Mouse (Mus musculus) forebrain, embryonic 16.5 days (tissue): ENCODE measurements around the gene Nipsnap2. TPM values are rescaled to one million over a fixed set of nuclear protein-coding genes. Genes with fewer than 3 reads are reported as not detected.
"Not testable (repeated sequence)": the region's sequence is repeated elsewhere in the genome, so short reads cannot be mapped to it uniquely, and the experiment has no call there.

Experiments used
- ATAC-seq: fragments of 200-750 bp; cut with Nextera tagmentation; 2 replicates; pipeline ENCODE4 v1.8.0; 2017; ENCODE audit warnings: mild to moderate bottlenecking, moderate library complexity
- H3K27ac ChIP-seq: fragments of 300-500 bp; sonication (generic); 2 replicates; pipeline ENCODE4 v1.5.1; 2014; ENCODE audit warnings: low read length, control low read depth
- H3K27me3 ChIP-seq: fragments of 300-500 bp; sonication (generic); replicated peaks from 2 replicates; pipeline ENCODE4 v1.6.1; 2014; ENCODE audit warnings: low read length; ENCODE audit not compliant: control insufficient read depth, insufficient read depth
- H3K36me3 ChIP-seq: fragments of 300-500 bp; sonication (generic); 2 replicates; pipeline ENCODE4 v1.6.1; 2014; ENCODE audit not compliant: control insufficient read depth, insufficient read depth
- H3K4me1 ChIP-seq: fragments of 300-500 bp; sonication (generic); replicated peaks from 2 replicates; pipeline ENCODE4 v1.6.1; 2014; ENCODE audit warnings: low read length; ENCODE audit not compliant: control insufficient read depth, insufficient read depth
- H3K4me2 ChIP-seq: fragments of 300-500 bp; sonication (generic); 2 replicates; pipeline ENCODE4 v1.6.1; 2014; ENCODE audit warnings: mild to moderate bottlenecking, low read length, control low read depth
- H3K4me3 ChIP-seq: fragments of 300-500 bp; sonication (generic); replicated peaks from 2 replicates; pipeline ENCODE4 v1.5.1; 2014; ENCODE audit warnings: mild to moderate bottlenecking, low read length, control low read depth
- H3K9ac ChIP-seq: fragments of 300-500 bp; sonication (generic); replicated peaks from 2 replicates; pipeline ENCODE4 v1.6.1; 2014; ENCODE audit warnings: low read depth, low read length, control low read depth
- H3K9me3 ChIP-seq: fragments of 300-500 bp; sonication (generic); 2 replicates; pipeline ENCODE4 v1.6.1; 2016; ENCODE audit warnings: low read length; ENCODE audit not compliant: control insufficient read depth
- WGBS: fragments of 180-500 bp; shearing (Covaris S2); extraction: QIAGEN DNeasy Blood & Tissue Kit; methylation state at CpG from one replicate; pipeline ENCODE4 v1.1.7; 2014; 5-methylcytosine and 5-hydroxymethylcytosine counted together
- polyA plus RNA-seq: library from polyadenylated mRNA; unstranded; fragments of >200 nt; fragmentation: Nextera tagmentation; extraction: Ambion mirVana; gene quantifications from 2 replicates; pipeline ENCODE4 v1.2.1, GENCODE M21; 2015

The Nipsnap2 gene
- 74.0 and 77.2 TPM in 2 replicates for polyA plus RNA-seq

GRCm38 (mm10) chr5:129724834-129725773 lies at the start of gene Nipsnap2:
Nipsnap2 (plus strand) TSS chr5:129725063.
- under 1% methylated on average over 88 of the region's 93 CpGs for WGBS
- H3K4me1 ChIP-seq, result peaks cover 10% of the 10 kb centered on the region; the same call in 1 of the 2 replicates
- peak within 1 kb of the TSS; percentile 92 for H3K27ac ChIP-seq
- H3K4me3 ChIP-seq, result peak within 1 kb of the TSS; percentile 76
- peak within 1 kb of the TSS; percentile 95 for H3K9ac ChIP-seq
- no peaks in the 10 kb centered on the region for H3K36me3 ChIP-seq
- no peaks in the 10 kb centered on the region for H3K27me3 ChIP-seq
- peak; percentile 96 for ATAC-seq
- H3K9me3 ChIP-seq, result no peaks in the 10 kb centered on the region
- H3K4me2 ChIP-seq, result peak within 1 kb of the TSS; percentile 60

- 91% methylated on average over 5 of the region's 5 CpGs for WGBS
Observed at GRCm38 (mm10) chr5:129685141-129685540, 39.7 kb upstream of the Nipsnap2 start.

DNA sequence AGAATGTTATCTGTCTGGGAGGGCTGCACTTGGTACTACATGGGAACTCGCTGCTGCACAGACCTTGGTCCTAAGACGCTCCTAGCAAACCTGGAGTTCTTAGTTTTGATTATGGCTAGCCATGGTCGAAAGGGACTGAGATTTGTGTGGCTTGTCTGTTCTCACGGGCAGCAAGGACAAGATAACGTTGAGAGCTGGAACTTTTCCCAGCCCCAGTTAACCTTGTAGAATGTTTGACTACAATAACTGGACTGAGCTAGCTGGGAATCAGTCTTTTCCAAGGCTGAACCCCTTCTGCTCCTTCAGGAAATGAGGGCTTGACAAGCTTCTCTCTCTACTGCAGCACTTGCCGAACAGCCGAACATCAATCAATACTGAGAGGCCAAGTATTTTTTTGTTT lies 37.2 kb upstream of the Nipsnap2 start:
- no peak for ATAC-seq
- 85% methylated on average over 7 of the region's 7 CpGs for WGBS
- no peak overlapping the region for H3K4me3 ChIP-seq
- no peaks in the 10 kb centered on the region for H3K4me1 ChIP-seq
- H3K27ac ChIP-seq, result no peak overlapping the region
- H3K36me3 ChIP-seq, result no peaks in the 10 kb centered on the region
- H3K27me3 ChIP-seq, result no peaks in the 10 kb centered on the region
- no peaks in the 10 kb centered on the region for H3K9me3 ChIP-seq
- H3K4me2 ChIP-seq, result no peak overlapping the region
- no peak overlapping the region for H3K9ac ChIP-seq

More at GRCm38 (mm10) chr5:129685141-129685540, 39.7 kb upstream of the Nipsnap2 start:
- ATAC-seq, H3K27me3 ChIP-seq, H3K4me2 ChIP-seq, H3K27ac ChIP-seq, H3K9ac ChIP-seq, H3K4me1 ChIP-seq, H3K36me3 ChIP-seq, H3K4me3 ChIP-seq, H3K9me3 ChIP-seq: not testable (repeated sequence)

DNA sequence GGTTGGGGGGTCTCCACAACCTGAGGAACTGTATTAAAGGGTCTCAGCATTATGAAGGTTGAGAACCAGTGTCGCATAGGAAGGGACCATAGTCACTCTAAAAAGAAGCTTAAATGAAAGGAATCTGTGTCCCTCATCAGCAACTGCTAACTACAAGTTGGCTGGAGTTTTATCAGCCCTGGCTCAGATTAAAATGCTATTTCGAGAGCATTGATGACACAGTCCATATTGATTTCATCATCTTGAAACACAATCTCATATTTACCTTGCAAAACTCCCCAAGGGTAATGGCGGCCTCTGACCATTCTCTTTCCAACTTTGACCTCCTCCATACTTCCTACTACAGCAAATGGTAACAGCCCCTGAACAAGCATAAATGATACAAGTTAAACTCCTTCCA lies 34.3 kb upstream of the Nipsnap2 start:
- Histone ChIP-seq H3K4me2 (no peak overlapping the region), H3K9ac (no peak overlapping the region), H3K27me3 (no peaks in the 10 kb centered on the region), H3K4me3 (no peak overlapping the region), H3K9me3 (no peaks in the 10 kb centered on the region), H3K27ac (no peak overlapping the region), H3K4me1 (no peaks in the 10 kb centered on the region), H3K36me3 (no peaks in the 10 kb centered on the region)
- no peak for ATAC-seq
- 87% methylated on average over 3 of the region's 3 CpGs for WGBS

DNA sequence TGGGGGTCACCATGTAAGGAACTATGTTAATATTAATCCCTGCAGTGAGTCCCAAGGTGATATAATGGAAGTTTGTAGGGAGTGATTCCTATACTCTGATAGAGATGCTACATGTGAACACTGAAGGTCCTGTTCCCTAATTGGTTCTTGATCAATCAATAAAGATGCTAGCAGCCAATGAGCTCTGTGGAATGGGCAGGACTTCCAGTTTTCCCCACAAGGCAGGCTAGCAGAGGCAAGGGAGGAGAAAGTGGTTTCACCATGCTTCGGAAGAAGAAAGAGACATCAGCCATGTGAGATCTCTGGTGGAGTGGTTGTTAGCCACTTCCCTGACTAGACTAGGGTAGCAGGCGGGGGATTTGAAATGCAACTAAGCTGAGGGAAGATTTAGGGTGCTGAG lies 24.4 kb upstream of the Nipsnap2 start:
- 43% methylated on average over 2 of the region's 2 CpGs for WGBS
- no peak overlapping the region for H3K4me3 ChIP-seq
- peaks cover 10% of the 10 kb centered on the region for H3K27me3 ChIP-seq
- no peak for ATAC-seq
- H3K4me1 ChIP-seq, result no peaks in the 10 kb centered on the region
- no peaks in the 10 kb centered on the region for H3K36me3 ChIP-seq
- no peak overlapping the region for H3K27ac ChIP-seq
- no peak overlapping the region for H3K9ac ChIP-seq
- H3K9me3 ChIP-seq, result no peaks in the 10 kb centered on the region
- peak overlapping the region; percentile 3; the same call in 1 of the 2 replicates for H3K4me2 ChIP-seq

DNA sequence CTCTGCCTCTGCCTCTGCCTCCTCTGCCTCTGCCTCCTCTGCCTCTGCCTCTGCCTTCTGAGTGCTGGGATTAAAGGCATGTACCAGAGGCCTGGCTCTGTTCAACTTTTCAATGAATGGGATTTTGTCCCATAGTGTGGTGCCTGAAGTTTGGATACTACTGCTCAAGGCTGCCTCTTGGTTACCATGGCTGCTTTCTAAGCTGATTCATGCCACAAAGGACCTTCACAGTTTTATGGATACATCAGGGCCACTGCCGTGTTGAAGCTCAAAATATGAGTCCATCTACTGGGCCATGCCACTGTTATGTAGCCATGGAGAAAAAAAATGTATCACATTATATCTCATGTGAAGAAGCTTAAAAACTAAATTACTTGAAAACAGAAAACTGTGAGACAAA lies 23.2 kb upstream of the Nipsnap2 start:
- H3K27me3 ChIP-seq, result peaks cover 9% of the 10 kb centered on the region
- no peak overlapping the region for H3K27ac ChIP-seq
- no peaks in the 10 kb centered on the region for H3K9me3 ChIP-seq
- H3K9ac ChIP-seq, result no peak overlapping the region
- no peak overlapping the region for H3K4me3 ChIP-seq
- no peaks in the 10 kb centered on the region for H3K36me3 ChIP-seq
- H3K4me1 ChIP-seq, result no peaks in the 10 kb centered on the region
- no peak for ATAC-seq
- no peak overlapping the region for H3K4me2 ChIP-seq
- 83% methylated on average over 1 of the region's 1 CpGs for WGBS

DNA sequence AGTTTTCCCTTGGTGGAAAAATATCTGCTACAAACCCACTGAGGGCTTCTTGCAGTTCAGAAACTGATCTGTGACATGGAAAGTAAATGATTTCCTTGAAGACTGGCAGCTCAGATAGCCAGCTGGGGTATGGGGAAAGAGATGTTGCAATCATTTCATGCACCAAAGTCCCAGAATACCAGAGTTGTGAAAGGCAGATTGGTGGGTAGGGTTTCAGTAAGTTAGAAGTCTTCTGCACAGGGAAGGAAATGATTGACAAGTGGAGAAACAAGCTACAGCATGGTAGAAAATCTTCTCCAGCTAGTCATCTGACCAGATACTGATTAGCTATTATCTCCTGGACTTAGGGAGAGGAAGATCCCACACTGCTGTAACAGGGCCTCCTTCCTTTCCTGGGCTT lies 21.5 kb upstream of the Nipsnap2 start:
- Histone ChIP-seq H3K4me2 (no peak overlapping the region), H3K27ac (no peak overlapping the region), H3K9me3 (no peaks in the 10 kb centered on the region), H3K27me3 (peaks cover 7% of the 10 kb centered on the region; the same call in 1 of the 2 replicates), H3K4me1 (no peaks in the 10 kb centered on the region), H3K36me3 (no peaks in the 10 kb centered on the region), H3K9ac (no peak overlapping the region), H3K4me3 (no peak overlapping the region)
- no peak for ATAC-seq

- H3K36me3 ChIP-seq, result no peaks in the 10 kb centered on the region
- H3K9me3 ChIP-seq, result no peaks in the 10 kb centered on the region
- no peak within 1 kb of the TSS for H3K4me2 ChIP-seq
- no peak within 1 kb of the TSS for H3K9ac ChIP-seq
- H3K4me3 ChIP-seq, result no peak within 1 kb of the TSS
- no peaks in the 10 kb centered on the region for H3K4me1 ChIP-seq
- ATAC-seq, result no peak
- H3K27me3 ChIP-seq, result peaks cover 2% of the 10 kb centered on the region; the same call in 1 of the 2 replicates
- 68% methylated on average over 2 of the region's 2 CpGs for WGBS
- no peak within 1 kb of the TSS for H3K27ac ChIP-seq
Observed at GRCm38 (mm10) chr5:129708412-129708811, 16.5 kb upstream of the Nipsnap2 start, which contains the start of gene Sept14. Sept14 (minus strand) TSS chr5:129708512.

- no peaks in the 10 kb centered on the region for H3K9me3 ChIP-seq
- peaks cover 5% of the 10 kb centered on the region for H3K4me1 ChIP-seq
- peaks cover 10% of the 10 kb centered on the region for H3K36me3 ChIP-seq
- H3K27ac ChIP-seq, result 0 out of 2 replicates have a peak within 1 kb of the TSS, but pooled peaks have one; percentile 43
- H3K4me3 ChIP-seq, result peak within 1 kb of the TSS; percentile 80
- H3K27me3 ChIP-seq, result no peaks in the 10 kb centered on the region
- under 1% methylated on average over 33 of the region's 33 CpGs for WGBS
- peak within 1 kb of the TSS; percentile 75 for H3K9ac ChIP-seq
- H3K4me2 ChIP-seq, result peak within 1 kb of the TSS; percentile 60
- ATAC-seq, result peak; percentile 98
Observed at GRCm38 (mm10) chr5:129715326-129715861, 9.5 kb upstream of the Nipsnap2 start, which contains the start of gene Mrps17. Mrps17 (plus strand) TSS chr5:129715497.
